Mouse (Mus musculus): Measurements from ENCODE around the gene Zfp866. TPM values are rescaled to one million over a fixed set of nuclear protein-coding genes. Genes with fewer than 3 reads are reported as not detected.

The Zfp866 gene
- total and polyA plus RNA-seq, 3 experiments, result 11.7 to 12.3 TPM; not detected in 1

GRCm38 (mm10) chr8:69717232-69717580, 73.8 kb downstream of the Zfp866 start:
- peak overlapping the region; percentile 46 to 49 for H3K4me3 ChIP-seq (ENCODE audit: control insufficient read depth in 1 of 2, insufficient read depth in 1 of 2, low read depth in 2 of 2, low read length in 2 of 2)

DNA sequence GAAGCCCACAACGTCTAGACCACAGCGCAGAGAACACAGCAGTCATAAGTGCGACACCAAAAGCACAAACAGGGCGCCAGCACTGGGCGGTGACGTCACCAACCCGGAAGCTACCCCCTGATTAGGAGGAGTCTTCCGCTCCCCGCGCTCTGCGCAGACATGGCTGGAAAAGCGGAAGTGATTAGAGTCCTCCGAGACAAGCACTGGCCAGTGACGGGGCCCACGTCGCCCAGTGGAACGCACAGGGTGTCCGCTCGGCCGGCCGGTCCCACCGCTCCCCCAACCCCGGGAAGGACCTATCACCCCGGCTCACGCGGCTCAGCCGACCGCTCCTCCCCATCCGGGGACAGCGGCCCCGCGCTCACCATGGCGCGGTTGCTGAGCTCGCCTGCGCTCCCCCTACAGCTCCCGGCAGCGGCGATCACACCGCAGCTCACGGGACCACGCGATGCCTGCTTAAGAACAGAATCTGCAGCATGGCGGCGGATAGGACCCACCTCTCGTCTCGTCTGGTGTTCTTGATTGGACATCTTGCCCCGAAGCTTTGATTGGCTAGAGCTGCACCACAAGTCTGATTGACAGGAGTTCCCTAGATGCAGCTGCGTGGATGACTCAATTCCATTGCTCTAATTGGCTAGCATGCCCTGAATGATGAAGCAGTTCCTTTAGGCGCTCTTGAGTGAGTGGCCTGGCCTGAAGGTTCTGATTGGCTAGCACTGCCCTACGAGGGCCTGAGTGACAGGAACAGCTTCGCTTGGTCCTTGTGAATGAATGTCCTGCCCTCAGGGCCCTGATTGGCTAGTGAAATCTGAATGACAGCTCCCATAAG, 74.4 kb downstream of the Zfp866 start:
- Histone ChIP-seq H3K4me3 (ENCODE audit: control insufficient read depth in 1 of 2, insufficient read depth in 1 of 2, low read depth in 2 of 2, low read length in 2 of 2) (peak overlapping the region; percentile 69 to 92), H3K4me1 (ENCODE audit: control insufficient read depth in 1 of 2, insufficient read depth in 2 of 2, low read length in 2 of 2) (peaks cover 0 to 10% of the 10 kb centered on the region in 2 experiments; a peak in 3 of 4 replicates), H3K9ac (ENCODE audit: control insufficient read depth, low read depth, low read length, poor library complexity, severe bottlenecking) (peak overlapping the region; percentile 98), H3K9me3 (replicated peaks; ENCODE audit: insufficient read depth, low read length) (no peaks in the 10 kb centered on the region), H3K27ac (ENCODE audit: control insufficient read depth, low read depth, low read length) (peak overlapping the region; percentile 97), H3K79me2 (ENCODE audit: control insufficient read depth, insufficient read depth, low read length, poor library complexity) (peaks cover 32% of the 10 kb centered on the region), H3K36me3 (ENCODE audit: control insufficient read depth in 1 of 2, insufficient read depth in 2 of 2, low read length in 2 of 2) (peaks cover 0 to 13% of the 10 kb centered on the region in 2 experiments; a peak in 3 of 4 replicates), H3K27me3 (ENCODE audit: control insufficient read depth in 1 of 2, insufficient read depth in 2 of 2, low read length in 2 of 2) (no peaks in the 10 kb centered on the region)
- DNase-seq (ENCODE audit: low read depth, low spot score), result peak; percentile 100
- TF ChIP-seq MEF2A (IDR thresholded peaks at IDR 0.05; ENCODE audit: extremely low read depth, insufficient replicate concordance, low read depth, low read length, poor library complexity, severe bottlenecking) (no peak), GATA1 (IDR thresholded peaks at IDR 0.05; ENCODE audit: low read depth, low read length) (peak; percentile 52), EP300 (IDR thresholded peaks at IDR 0.05; ENCODE audit: low read depth in 1 of 2, low read length in 2 of 2) (peak in 1 of 2 experiments; percentile 44; a peak in 1 of 4 replicates), GABPA (IDR thresholded peaks at IDR 0.05; ENCODE audit: low read depth, low read length) (no peak), USF1 (IDR thresholded peaks at IDR 0.05; ENCODE audit: low read depth, low read length) (peak; percentile 59; the same call in 1 of the 2 replicates), KAT2A (conservative IDR thresholded peaks at IDR 0.05; ENCODE audit: low read depth, low read length) (peak; percentile 63), ELF1 (IDR thresholded peaks at IDR 0.05; ENCODE audit: low read depth, low read length) (peak; percentile 99), ZMIZ1 (IDR thresholded peaks at IDR 0.05; ENCODE audit: low read depth, low read length) (peak; percentile 80; the same call in 1 of the 2 replicates), POLR2AphosphoS2 (IDR thresholded peaks at IDR 0.05; ENCODE audit: low read length) (peak; percentile 89), NRF1 (IDR thresholded peaks at IDR 0.05; ENCODE audit: insufficient read depth, low read depth, low read length, poor library complexity, severe bottlenecking) (peak; percentile 59), MXI1 (IDR thresholded peaks at IDR 0.05; ENCODE audit: low read depth, low read length) (peak; percentile 89), HCFC1 (IDR thresholded peaks at IDR 0.05; ENCODE audit: low read depth, low read length) (peak; percentile 87), RCOR1 (IDR thresholded peaks at IDR 0.05; ENCODE audit: low read depth, low read length) (no peak), BHLHE40 (IDR thresholded peaks at IDR 0.05; ENCODE audit: borderline replicate concordance, low read depth, low read length) (no peak; the same call in 1 of the 2 replicates), TBP (IDR thresholded peaks at IDR 0.05; ENCODE audit: low read depth, low read length) (peak; percentile 64; the same call in 1 of the 2 replicates), MAFK (IDR thresholded peaks at IDR 0.05; ENCODE audit: borderline replicate concordance, low read depth, low read length) (no peak), JUND (IDR thresholded peaks at IDR 0.05; ENCODE audit: low read depth, low read length) (peak; percentile 78), E2F4 (IDR thresholded peaks at IDR 0.05; ENCODE audit: borderline replicate concordance, low read depth, low read length) (peak; percentile 78; the same call in 1 of the 2 replicates), TCF12 (IDR thresholded peaks at IDR 0.05; ENCODE audit: low read depth, low read length) (peak; percentile 50; the same call in 1 of the 2 replicates), MAZ (IDR thresholded peaks at IDR 0.05; ENCODE audit: low read depth, low read length) (peak; percentile 75; the same call in 1 of the 2 replicates), MYC (IDR thresholded peaks at IDR 0.05; ENCODE audit: low read depth, low read length) (peak; percentile 87), ZC3H11A (IDR thresholded peaks at IDR 0.05; ENCODE audit: low read depth, low read length) (no peak), MYB (IDR thresholded peaks at IDR 0.05; ENCODE audit: low read depth, low read length) (no peak), POLR2AphosphoS5 (IDR thresholded peaks at IDR 0.05; ENCODE audit: borderline replicate concordance, low read depth, low read length) (no peak)

More at GRCm38 (mm10) chr8:69717232-69717580, 73.8 kb downstream of the Zfp866 start:
- Histone ChIP-seq H3K36me3 (ENCODE audit: control insufficient read depth in 1 of 2, insufficient read depth in 2 of 2, low read length in 2 of 2) (peaks cover 0 to 13% of the 10 kb centered on the region in 2 experiments; a peak in 3 of 4 replicates), H3K9me3 (replicated peaks; ENCODE audit: insufficient read depth, low read length) (no peaks in the 10 kb centered on the region), H3K27me3 (ENCODE audit: control insufficient read depth in 1 of 2, insufficient read depth in 2 of 2, low read length in 2 of 2) (no peaks in the 10 kb centered on the region), H3K79me2 (ENCODE audit: control insufficient read depth, insufficient read depth, low read length, poor library complexity) (peaks cover 28% of the 10 kb centered on the region), H3K4me1 (ENCODE audit: control insufficient read depth in 1 of 2, insufficient read depth in 2 of 2, low read length in 2 of 2) (peaks cover 0 to 10% of the 10 kb centered on the region in 2 experiments; a peak in 3 of 4 replicates), H3K27ac (ENCODE audit: control insufficient read depth, low read depth, low read length) (0 out of 2 replicates have a peak overlapping the region, but pooled peaks have one; percentile 20), H3K9ac (ENCODE audit: control insufficient read depth, low read depth, low read length, poor library complexity, severe bottlenecking) (peak overlapping the region; percentile 41)
- DNase-seq (ENCODE audit: low read depth, low spot score), result no peak
- TF ChIP-seq ZMIZ1 (IDR thresholded peaks at IDR 0.05; ENCODE audit: low read depth, low read length), result no peak
- TF ChIP-seq MYB (IDR thresholded peaks at IDR 0.05; ENCODE audit: low read depth, low read length), result no peak
- no peak for TF ChIP-seq JUND (IDR thresholded peaks at IDR 0.05; ENCODE audit: low read depth, low read length)
- TF ChIP-seq SMC3 (IDR thresholded peaks at IDR 0.05; ENCODE audit: low read depth, low read length), result no peak
- no peak for TF ChIP-seq ZC3H11A (IDR thresholded peaks at IDR 0.05; ENCODE audit: low read depth, low read length)
- TF ChIP-seq MAFK (IDR thresholded peaks at IDR 0.05; ENCODE audit: borderline replicate concordance, low read depth, low read length), result no peak
- no peak for TF ChIP-seq MYC (IDR thresholded peaks at IDR 0.05; ENCODE audit: low read depth, low read length)
- no peak for TF ChIP-seq ELF1 (IDR thresholded peaks at IDR 0.05; ENCODE audit: low read depth, low read length)
- no peak for TF ChIP-seq MAZ (IDR thresholded peaks at IDR 0.05; ENCODE audit: low read depth, low read length)
- no peak for TF ChIP-seq RCOR1 (IDR thresholded peaks at IDR 0.05; ENCODE audit: low read depth, low read length)
- TF ChIP-seq KAT2A (conservative IDR thresholded peaks at IDR 0.05; ENCODE audit: low read depth, low read length), result no peak
- no peak for TF ChIP-seq GATA1 (IDR thresholded peaks at IDR 0.05; ENCODE audit: low read depth, low read length)
- TF ChIP-seq E2F4 (IDR thresholded peaks at IDR 0.05; ENCODE audit: borderline replicate concordance, low read depth, low read length), result no peak

All from MEL (cell line).